8 mouse cellular contexts compared by ENCODE assay signal in genomic region chr4:57957200-57958085, GRCm38 (mm10). TPM values are rescaled to one million over a fixed set of nuclear protein-coding genes. Genes with fewer than 3 reads are reported as not detected.
A peak's percentile ranks its signal among the peaks of the same experiment; 100 is the strongest.
DNase-seq lines count a peak whose midpoint lies in the region; ATAC-seq lines count a peak whose summit lies in the region.

No protein-coding gene starts in this region.

- WGBS in hindbrain, embryonic 14.5 days, result 55% methylated on average over 11 of the region's 11 CpGs
- 46% methylated on average over 11 of the region's 11 CpGs for WGBS in midbrain, embryonic 15.5 days

- H3K4me1 ChIP-seq in hindbrain, embryonic 14.5 days (replicated peaks; ENCODE audit: control insufficient read depth, insufficient read depth, low read length), result peaks cover 26% of the 10 kb centered on the region
- H3K4me1 ChIP-seq in midbrain, embryonic 15.5 days, result peaks cover 29% of the 10 kb centered on the region

- no peaks in the 10 kb centered on the region for H3K36me3 ChIP-seq in hindbrain, embryonic 14.5 days (replicated peaks; ENCODE audit: control insufficient read depth, insufficient read depth)
- H3K36me3 ChIP-seq in midbrain, embryonic 15.5 days (replicated peaks), result no peaks in the 10 kb centered on the region

- peak; percentile 24 for DNase-seq in cerebellum, adult 11-12 months
- DNase-seq in thymus, postnatal 0 days (ENCODE audit: low spot score), result peak; percentile 9
- DNase-seq in thymus, postnatal 10 days (ENCODE audit: low spot score in 2 of 2), result no peak
- DNase-seq in hindbrain, embryonic 14.5 days (ENCODE audit: low spot score), result no peak
- DNase-seq in layer of hippocampus, postnatal 14 days (ENCODE audit: low spot score in 2 of 2), result no peak
- DNase-seq in adipocyte (ENCODE audit: low spot score), result no peak

- no peak for ATAC-seq in cerebellum, adult (ENCODE audit: insufficient number of reproducible peaks, low FRiP score, low TSS enrichment)
- no peak for ATAC-seq in hindbrain, embryonic 14.5 days (ENCODE audit: low FRiP score)
- no peak for ATAC-seq in midbrain, embryonic 15.5 days (replicated peaks)

- peak overlapping the region; percentile 80 for H3K27ac ChIP-seq in hindbrain, embryonic 14.5 days
- H3K27ac ChIP-seq in midbrain, embryonic 15.5 days, result peak overlapping the region; percentile 87

- peak overlapping the region; percentile 86 for H3K9ac ChIP-seq in hindbrain, embryonic 14.5 days
- no peak overlapping the region for H3K9ac ChIP-seq in midbrain, embryonic 15.5 days

- H3K4me2 ChIP-seq in hindbrain, embryonic 14.5 days (replicated peaks), result peak overlapping the region; percentile 87
- peak overlapping the region; percentile 56 for H3K4me2 ChIP-seq in midbrain, embryonic 15.5 days

- H3K9me3 ChIP-seq in hindbrain, embryonic 14.5 days (ENCODE audit: control insufficient read depth, low read length), result no peaks in the 10 kb centered on the region
- no peaks in the 10 kb centered on the region for H3K9me3 ChIP-seq in midbrain, embryonic 15.5 days

- peaks cover 5% of the 10 kb centered on the region; the same call in 1 of the 2 replicates for H3K27me3 ChIP-seq in hindbrain, embryonic 14.5 days (ENCODE audit: control insufficient read depth, insufficient read depth, low read length)
- H3K27me3 ChIP-seq in midbrain, embryonic 15.5 days (replicated peaks), result no peaks in the 10 kb centered on the region

- H3K4me3 ChIP-seq in hindbrain, embryonic 14.5 days (replicated peaks; ENCODE audit: low read length), result peak overlapping the region; percentile 78
- peak overlapping the region; percentile 86 for H3K4me3 ChIP-seq in midbrain, embryonic 15.5 days

RNA-seq across cellular contexts. Expression of gene Txn1, which starts 1.2 kb away (rescaled TPM):
- 716 and 724 TPM in 2 replicates for polyA plus RNA-seq in thymus, postnatal 0 days (2015; fragmentation: Nextera tagmentation; extraction: Ambion mirVana)
- 300 and 316 TPM in 2 replicates for polyA plus RNA-seq in hindbrain, embryonic 14.5 days (2014; fragmentation: Nextera tagmentation; extraction: Ambion mirVana)
- polyA plus RNA-seq in midbrain, embryonic 15.5 days (2015; fragmentation: Nextera tagmentation; extraction: Ambion mirVana), result 255 and 270 TPM in 2 replicates
- total RNA-seq in layer of hippocampus, postnatal 14 days (2021), result 100 to 1,000 TPM; 151 to 152 TPM

RNA-seq across cellular contexts. Expression of gene D630039A03Rik, which starts 41.3 kb away (rescaled TPM):
- polyA plus RNA-seq in thymus, postnatal 0 days (2015; fragmentation: Nextera tagmentation; extraction: Ambion mirVana), result 0.13 and 0.16 TPM in 2 replicates
- polyA plus RNA-seq in hindbrain, embryonic 14.5 days (2014; fragmentation: Nextera tagmentation; extraction: Ambion mirVana), result 0.07 and 0.21 TPM in 2 replicates
- polyA plus RNA-seq in midbrain, embryonic 15.5 days (2015; fragmentation: Nextera tagmentation; extraction: Ambion mirVana), result 0.05 and 0.08 TPM in 2 replicates
- under 1 TPM; 0.26 to 0.48 TPM for total RNA-seq in layer of hippocampus, postnatal 14 days (2021)

RNA-seq across cellular contexts. Expression of gene Txndc8, which starts 51.5 kb away (rescaled TPM):
- polyA plus RNA-seq in thymus, postnatal 0 days (2015; fragmentation: Nextera tagmentation; extraction: Ambion mirVana), result not detected in 2 replicates
- polyA plus RNA-seq in hindbrain, embryonic 14.5 days (2014; fragmentation: Nextera tagmentation; extraction: Ambion mirVana), result not detected in 2 replicates
- not detected in 2 replicates for polyA plus RNA-seq in midbrain, embryonic 15.5 days (2015; fragmentation: Nextera tagmentation; extraction: Ambion mirVana)
- total RNA-seq in layer of hippocampus, postnatal 14 days (2021), result not detected

Comparison
In these comparisons a context has a peak if more than half of its experiments do, and no peak if none do; other contexts are left out.
1. DNase-seq: peak in cerebellum, adult 11-12 months (single experiment) and thymus, postnatal 0 days (single experiment); none in thymus, postnatal 10 days (0 of 2), hindbrain, embryonic 14.5 days (single experiment), layer of hippocampus, postnatal 14 days (0 of 2) and adipocyte (single experiment).